Mouse (Mus musculus) layer of hippocampus, adult 8-10 months (tissue): ENCODE data around the gene Vwa1. TPM values are rescaled to one million over a fixed set of nuclear protein-coding genes. Genes with fewer than 3 reads are reported as not detected.
"Not testable (repeated sequence)": the region's sequence is repeated elsewhere in the genome, so short reads cannot be mapped to it uniquely, and the experiment has no call there.

Experiments
- DNase-seq, 2 experiments: peaks; one replicate each; pipeline ENCODE4 v3.0.0; 2022; ENCODE audit warnings: low spot score in 2 of 2
- total RNA-seq, 4 experiments: library from RNA; stranded (reverse); gene quantifications; 2 replicates each; pipeline ENCODE4 v1.2.4; 2022

The Vwa1 gene
- 10 to 100 TPM; 13.3 to 14.9 (median 14.2) TPM for total RNA-seq

DNA sequence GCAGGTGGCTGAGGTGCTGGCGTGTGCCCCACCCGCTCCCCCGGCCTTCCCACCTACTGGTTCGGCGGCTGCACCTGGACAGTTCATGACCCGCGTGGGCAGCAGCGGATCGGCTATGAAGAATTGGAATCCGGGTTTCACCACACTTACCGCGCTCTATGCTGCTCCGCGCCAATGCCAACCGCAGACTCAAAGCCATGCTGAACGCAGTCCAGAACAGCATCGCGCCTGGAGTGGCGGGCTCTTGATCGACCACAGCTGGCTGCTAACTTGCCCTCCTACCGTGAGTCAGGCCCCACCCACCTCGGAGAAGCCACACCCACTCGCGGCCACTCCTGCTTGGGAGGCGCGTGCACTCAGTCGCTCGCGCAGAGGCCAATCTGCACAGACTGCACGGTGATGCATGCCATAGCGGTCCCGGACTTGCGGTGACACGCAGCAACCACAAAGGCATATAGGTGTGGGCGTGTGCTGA, at the start of gene Vwa1:
Gene Vwa1 (minus strand): TSS at position 419 of the 475 bp plus-strand sequence.
- peak; percentile 78 to 82 for DNase-seq

DNA sequence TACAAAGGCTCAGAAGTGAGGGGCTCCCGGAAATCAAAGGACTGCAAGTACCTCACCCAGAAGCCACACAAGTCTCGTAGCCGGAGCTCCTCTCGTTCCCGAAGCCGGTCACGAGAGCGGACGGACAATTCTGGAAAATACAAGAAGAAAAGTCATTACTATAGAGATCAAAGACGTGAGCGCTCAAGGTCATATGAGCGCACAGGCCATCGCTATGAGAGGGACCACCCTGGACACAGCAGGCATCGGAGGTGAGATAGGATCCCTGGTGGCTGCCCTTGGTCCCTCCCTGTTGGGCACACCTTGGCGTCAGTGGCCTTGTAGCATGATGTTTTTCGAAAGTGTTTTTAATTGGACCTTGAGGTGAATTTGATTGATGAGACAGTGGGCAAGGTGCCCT, 48.9 kb upstream of the Vwa1 start:
- no peak for DNase-seq

DNA sequence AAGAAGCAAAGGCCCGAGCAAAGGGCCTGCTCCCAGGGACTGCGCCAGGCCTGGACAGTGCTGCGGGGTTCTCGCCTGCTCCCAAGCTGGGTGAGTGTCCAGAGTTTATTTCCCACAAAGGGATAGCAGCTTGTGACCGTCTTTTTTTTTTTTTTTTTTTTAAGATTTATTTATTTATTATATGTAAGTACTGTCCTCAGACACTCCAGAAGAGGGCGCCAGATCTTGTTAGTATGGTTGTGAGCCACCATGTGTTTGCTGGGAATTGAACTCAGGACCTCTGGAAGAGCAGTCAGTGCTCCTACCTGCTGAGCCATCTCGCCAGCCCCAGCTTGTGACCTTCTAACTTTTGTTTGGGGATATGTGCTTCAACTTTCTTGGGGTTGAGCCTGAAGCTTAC, 46.5 kb upstream of the Vwa1 start:
- DNase-seq = no peak

DNA sequence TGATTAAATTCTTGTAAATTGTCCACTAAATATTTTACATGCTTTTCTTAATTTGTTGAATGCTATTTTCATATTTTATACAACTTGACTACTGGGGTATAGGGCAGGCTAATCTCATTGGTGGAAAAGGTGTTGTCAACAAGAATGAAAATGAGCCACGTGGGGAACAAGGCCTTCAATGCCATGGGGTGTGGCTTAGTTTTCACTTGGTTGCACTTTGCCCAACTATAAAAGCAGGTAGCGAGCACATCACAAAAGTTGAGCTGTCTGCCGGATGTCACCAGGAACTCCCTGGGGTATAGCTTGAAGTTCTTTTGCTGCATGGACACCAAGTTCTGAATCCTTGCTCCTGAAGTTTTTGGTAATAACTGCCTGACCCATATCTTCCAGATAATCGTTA, 43.0 kb upstream of the Vwa1 start:
- no peak for DNase-seq

DNA sequence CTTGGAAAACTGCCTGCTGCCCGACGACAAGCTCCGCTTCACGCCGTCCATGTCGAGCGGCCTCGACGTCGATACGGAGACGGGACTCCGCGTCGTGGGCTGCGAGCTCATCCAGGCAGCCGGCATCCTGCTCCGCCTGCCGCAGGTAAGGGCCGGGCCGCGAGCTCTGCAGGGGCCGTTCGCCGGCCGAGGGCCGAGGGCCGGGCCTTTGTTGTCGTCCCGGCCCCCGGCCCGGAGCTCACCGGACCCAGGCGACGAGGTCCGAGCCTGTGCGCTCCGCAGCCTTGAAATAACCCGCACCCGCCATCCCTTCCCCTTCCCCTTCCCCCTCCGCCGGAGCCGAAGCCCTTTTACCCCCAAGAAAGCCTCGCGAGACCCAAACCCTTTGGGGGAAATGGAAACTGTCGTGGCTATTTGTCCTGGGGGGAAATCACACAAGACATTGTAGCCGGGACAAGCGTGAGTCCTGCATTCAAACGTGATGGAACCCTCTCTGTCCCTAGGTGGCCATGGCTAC, 38.2 kb upstream of the Vwa1 start:
- DNase-seq = no peak

DNA sequence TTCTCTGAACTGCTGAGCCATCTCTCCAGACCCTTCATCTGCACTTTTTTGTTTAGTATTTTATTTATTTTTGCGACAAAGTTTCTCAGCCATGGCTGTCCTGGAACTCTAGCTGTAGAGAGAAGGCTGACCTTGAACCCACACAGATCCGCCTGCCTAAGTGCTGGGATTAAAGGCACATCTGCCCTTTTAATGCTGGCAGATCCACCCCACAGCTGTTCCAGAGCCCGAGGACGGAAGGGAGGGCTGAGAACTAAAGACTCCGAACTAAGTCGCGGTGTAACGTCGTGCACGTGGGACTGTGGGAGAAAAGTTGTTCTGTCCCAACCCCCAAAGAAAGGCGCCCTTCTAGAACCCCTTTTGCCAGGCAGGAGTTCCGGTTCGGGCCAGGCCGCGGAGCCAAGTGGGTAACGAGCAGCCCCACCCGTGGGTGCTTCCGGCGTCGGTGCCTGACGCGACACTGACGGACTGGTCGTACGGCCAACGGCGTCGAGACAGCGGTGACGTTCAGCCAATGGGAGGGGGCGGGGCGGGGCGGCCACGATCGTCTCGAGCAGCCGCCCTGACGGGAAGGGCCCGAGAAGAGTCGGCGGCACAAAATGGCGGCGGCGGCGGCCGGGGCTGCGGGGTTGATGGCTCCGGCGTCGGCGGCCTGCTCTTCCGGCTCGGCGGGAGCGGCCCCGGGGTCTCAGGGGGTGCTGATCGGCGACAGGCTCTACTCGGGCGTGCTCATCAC, 37.6 kb upstream of the Vwa1 start, which contains the start of gene Ccnl2:
Gene Ccnl2 (plus strand): TSS at position 561 of the 736 bp plus-strand sequence.
- peak; percentile 90 to 91 for DNase-seq

DNA sequence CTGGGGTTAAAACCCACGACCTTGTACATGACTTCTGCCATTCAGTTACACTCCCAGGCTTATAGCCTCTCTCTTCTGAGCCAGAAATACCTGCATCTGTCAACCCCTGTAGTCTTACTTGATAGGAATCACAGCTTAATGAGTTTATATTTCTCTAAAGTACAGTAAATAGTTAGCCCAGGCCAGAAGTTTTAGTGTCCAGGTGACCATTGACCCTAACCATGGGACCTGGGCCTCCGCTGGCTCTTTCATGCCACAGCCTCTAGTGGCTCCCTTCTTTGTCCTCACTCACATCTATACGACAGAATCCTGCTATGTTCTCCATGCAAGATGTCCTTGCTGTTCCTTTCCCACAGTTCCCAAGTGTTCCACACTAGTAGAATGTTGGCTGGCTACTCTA, 33.3 kb upstream of the Vwa1 start:
- DNase-seq = no peak

DNA sequence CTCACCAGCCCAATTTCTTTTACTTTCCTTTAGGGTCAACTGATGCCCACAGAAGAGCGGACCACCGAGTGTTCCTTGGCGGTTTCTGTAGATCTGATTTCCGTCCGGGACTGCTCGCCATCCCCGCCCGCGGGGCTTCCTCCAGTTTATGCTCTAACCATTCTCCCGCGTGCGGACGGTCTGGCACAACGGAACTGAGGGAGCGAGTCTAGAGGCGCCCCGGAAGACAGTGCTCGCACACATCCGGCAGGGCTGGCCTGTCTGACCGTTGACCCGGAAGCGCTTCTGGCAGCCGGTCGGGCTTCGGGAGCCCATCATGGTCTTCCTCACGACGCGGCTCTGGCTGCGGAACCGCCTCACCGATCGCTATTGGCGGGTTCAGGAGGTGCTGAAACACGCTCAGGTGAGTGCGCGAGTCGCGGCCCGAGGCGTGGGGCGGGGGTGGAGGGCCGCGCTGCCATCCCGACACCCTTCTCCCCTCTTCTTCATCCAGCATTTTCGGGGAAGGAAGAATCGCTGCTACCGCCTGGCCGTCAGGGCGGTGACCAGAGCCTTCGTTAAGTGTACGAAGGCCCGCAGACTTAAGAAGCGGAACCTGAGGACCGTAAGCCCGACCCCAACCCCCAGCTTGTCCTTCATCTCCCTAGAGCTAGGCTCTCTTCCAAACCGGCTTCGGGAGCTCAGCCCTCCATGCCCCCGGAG, 29.0 kb upstream of the Vwa1 start:
- peak; percentile 90 to 95 for DNase-seq

DNA sequence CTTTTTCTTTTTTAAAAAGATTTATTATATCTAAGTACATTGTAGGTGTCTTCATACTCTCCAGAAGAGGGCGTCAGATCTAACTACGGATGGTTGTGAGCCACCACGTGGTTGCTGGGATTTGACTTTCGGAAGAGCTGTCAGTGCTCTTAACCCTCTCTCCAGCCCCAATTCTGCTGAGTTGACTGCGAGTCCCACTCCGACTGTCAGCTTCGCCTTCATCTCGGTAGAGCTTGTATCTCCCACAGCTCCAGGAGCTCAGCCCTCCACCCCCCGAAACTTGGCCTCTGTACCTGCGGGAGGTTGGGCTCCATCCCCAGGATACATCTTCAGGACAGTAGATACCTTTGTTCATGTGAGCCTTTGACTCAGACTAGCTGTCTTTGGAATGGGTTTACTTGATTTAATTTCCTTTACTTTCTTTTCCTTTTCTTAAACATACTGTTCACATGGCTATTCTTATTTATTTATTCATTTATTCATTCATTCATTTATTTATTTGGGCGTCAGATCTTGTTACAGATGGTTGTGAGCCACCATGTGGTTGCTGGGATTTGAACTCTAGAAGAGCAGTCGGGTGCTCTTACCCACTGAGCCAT, 28.3 kb upstream of the Vwa1 start, which contains the start of gene Mrpl20:
Gene Mrpl20 (plus strand): TSS at position 138 of the 599 bp plus-strand sequence.
- no peak for DNase-seq

DNA sequence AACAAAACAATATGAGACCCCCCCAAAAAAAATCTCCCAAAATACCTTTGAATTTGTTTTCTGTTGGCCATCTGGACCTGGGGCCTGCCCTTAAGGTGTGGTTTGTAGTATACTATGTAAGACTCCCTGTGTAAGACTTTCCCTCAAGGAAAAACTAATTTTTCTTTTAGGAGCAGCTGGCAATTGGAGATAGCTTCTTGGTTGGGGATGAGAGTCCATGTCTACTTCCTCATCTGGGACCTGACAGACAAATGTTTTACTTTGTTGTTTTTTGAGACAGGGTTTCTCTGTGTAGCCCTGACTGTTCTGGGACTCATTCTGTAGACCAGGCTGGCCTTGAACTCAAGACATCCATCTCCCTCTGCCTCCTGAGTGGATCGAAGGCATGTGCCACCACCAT, 27.6 kb upstream of the Vwa1 start:
- DNase-seq = no peak

DNA sequence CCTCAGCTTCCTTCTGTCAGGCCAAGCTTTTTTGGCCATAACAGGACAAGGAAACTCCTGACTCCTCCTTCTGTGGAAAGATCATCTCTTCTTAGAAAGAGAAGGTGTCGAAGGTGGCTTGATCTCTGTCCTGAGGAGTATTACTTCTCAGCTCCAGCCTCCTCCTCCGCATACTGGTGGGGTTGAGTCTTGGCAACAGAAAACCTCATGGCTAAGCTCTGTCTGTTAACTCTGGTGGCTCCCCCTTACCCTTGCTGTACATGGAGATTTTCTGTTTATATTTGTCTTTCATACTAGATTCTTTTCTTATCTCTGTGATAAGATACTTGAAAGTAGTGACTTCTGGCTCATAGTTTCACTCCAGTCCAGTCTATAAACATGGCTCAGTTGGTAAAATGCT, 19.2 kb upstream of the Vwa1 start:
- no peak for DNase-seq

DNA sequence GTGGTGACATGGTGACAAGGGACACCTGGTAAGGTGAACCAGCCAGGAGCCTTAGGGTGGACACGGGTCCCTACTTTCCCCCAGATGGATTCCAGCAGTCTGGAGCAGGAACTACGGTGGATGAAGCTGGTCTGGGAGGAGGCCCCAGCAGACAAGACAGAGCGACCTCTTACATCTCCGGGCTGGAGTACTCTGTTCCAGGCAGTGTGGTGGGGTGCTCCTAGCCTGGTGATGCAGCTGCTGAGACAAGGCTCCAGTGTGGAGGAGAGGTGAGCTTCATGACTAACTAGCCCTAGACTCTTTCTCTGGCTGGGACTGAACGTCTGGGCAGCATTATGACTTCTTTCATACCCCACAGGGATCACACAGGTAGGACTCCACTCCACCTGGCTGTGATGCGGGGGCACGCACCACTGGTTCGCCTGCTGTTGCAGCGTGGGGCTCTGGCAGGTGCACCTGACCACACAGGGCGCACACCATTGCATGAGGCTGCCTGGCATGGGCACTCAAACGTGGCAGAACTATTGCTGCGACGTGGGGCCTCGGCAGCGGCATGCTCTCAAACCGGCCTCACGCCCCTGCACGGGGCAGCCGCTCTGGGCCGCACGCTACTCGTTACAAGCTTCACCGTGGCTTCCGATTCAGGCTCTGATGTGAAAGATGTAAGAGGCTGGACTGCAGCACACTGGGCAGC, 16.9 kb upstream of the Vwa1 start:
- DNase-seq = no peak

DNA sequence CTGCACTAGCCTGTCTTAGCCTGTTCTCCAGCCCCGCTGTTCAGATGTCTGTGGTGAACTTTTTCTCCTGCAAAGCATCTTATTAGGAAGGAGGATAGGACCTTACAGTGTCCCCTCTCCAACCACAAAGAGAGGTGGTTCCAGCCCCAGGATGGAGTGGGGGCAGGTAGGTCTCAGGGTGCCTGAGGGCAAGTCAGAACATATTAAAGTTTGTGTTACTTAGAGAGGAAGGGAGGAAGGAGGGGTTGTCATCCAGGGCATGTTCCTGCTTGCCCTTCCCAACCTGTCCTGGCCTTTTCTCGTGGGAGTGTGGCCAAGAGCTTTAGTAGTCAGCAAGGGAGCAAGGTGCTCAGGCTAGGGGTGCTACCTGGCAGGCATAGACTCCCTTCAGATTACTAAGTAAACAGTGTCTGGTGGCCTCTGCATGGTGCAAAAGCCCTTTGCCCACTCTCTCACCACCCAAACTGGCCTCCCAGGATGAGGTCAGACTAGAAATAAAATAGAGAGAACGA, 16.2 kb upstream of the Vwa1 start:
- DNase-seq = no peak

DNA sequence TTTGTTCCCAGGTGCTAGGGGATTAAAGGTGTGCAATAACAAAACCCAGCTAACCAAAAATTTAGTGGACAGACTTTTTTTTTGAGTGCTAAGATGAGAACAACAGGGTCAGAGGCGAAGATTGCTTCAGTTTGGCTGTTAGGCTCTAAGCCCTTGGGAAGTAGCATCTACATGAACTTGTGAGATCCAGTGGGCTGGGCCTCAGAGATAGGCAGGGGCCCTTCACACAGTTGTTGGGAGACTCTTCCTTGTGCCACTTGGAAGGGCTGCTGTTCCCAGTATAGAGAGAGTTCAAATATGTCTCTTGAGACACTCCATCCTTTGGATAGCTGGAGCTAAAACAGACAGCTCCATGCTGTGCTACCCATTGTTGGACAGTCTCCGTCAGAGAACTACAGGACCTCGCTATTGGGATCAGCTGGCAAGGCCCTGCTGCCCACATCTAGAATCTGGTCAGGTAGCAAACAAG, 15.6 kb upstream of the Vwa1 start, which contains the start of gene Ankrd65:
Gene Ankrd65 (plus strand): TSS at position 419 of the 469 bp plus-strand sequence.
- no peak for DNase-seq

DNA sequence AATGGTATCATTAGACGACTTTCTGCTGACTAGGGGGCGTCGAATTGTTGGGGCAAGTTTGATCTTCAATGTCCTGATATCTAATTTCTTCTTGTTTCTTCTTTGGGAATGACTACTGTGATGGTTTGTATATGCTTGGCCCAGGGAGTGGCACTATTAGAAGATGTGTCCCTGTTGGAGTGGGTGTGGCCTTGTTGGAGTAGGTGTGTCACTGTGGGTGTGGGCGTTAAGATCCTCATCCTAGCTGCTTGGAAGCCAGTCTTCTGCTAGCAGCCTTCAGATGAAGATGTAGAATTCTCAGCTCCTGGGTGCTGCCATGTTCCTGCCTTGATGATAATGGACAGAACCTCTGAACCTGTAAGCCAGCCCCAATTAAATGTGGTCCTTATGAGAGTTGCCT, 14.3 kb upstream of the Vwa1 start:
- not testable (repeated sequence) for DNase-seq

DNA sequence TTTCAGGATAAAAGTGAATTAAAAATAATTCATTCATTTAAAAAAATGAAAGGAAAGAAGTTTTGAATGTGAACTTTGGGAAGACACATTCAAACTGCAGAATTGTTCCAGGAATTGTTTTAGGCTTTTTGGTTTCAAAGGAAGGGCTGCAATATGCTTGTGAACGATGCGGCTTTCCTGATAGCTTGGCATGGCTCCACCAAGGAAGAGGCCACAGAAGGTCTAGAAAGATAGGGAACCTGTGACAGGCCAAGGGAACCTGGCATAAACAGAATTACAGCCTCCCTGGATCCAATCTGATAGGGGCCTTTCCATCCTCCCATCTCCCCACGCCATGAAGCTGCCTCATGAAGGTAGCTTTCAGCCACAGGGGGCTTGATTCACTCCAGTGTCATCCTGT, 13.8 kb upstream of the Vwa1 start:
- no peak for DNase-seq

DNA sequence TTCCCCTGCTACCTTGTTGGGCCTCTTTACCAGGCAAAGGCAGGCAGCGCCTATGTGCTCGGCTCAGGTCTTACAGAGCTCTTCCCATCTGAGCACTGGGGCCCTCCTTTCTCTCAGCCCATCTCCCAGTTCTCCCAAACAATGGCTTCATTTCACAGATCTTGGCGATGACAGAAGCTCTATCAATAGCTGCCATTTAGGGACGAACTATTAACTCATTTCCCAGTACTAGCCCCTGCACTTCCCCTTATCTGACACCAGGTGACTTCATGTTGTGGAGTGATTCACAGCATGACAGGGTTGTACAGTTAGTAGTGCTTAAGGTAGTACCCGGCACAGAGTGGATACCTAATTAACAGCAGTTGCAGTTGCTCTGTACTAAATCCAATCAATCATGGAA, 11.3 kb upstream of the Vwa1 start, which contains the start of gene Tmem88b:
Gene Tmem88b (minus strand): TSS at position 56 of the 400 bp plus-strand sequence.
- no peak for DNase-seq

DNA sequence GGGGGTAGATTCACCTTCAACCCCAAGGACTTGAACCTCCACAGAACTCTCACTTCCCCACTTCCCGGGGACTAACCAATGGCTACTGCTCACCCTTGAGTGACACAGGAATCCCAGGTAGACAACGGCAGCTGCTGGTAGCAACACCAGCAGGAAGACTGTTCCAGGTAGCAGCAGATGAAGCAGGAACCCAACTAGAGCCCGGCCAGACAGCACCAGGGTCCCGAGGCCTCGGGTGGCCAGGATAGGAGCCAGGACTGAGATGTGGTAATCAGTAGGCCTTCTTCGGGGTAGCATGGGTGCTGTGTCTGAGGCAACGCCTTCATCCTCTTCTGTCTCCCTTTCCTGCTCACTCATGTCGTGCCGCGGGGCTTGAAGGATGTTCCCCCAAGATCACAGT, 10.7 kb upstream of the Vwa1 start:
- DNase-seq = no peak

DNA sequence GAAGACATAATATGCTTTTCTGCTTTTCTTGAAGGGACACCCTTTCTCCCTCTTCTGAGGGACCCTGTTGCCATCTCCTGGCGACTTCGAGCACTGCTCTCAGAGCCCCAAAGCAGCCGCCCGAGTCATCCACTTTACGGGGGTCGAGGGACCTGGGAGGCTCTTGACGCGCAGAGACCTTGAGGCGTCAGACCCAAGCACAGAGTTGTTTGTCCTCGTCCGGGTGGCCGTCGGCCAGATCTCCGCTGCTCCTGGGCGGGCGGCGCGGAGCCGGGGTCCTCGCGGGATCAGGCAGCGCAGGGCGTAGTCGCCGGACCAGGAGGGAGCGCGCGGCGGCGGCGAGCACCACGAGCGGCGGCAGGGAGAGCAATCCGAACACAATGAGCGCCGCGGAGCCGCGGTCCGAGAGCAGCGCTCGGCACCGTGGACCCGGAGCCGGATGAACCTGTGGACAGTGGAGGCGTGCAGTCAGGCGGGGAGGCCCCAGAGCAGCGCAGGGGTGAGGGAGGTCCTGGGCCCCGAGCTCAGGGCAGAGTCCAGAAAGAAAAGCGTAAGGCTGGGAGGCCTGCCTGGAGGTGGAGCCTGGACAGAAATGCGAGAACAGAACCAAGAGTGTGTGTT, 9.7 kb upstream of the Vwa1 start:
- DNase-seq = peak; percentile 68 to 72

DNA sequence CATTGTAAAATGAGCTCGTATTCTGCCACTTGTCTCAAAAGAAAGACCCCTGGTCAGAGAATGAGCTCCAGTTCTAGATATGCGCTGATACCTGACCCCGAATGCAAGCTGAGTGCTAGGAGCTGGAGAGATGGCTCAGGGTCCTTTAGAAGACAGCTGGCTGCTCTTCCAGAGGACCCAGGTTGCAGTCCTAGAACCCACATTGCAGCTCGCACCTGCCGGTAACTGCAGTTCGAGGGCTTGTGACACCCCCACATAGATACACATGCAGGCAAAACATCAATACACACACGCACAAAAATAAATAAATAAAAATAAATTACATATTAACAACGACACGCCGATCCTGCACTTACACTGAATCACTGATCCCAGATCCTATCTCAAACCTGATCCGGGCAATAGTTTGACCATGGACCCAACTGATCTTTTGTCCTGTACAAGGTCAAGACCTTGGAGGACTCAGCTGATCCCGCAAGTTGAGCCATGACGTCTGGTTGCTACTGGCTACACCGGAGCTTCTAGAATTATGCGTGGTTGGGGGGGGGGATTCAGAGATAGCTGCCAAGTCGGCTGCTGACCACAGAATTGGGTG, 9.1 kb upstream of the Vwa1 start:
- no peak for DNase-seq
